Mouse (Mus musculus) MEL-GATA-1-ER (cell line): Measurements from ENCODE around the gene Hist1h3d.
"Not testable (repeated sequence)": the region's sequence is repeated elsewhere in the genome, so short reads cannot be mapped to it uniquely, and the experiment has no call there.

Experiments used
- DNase-seq: peaks from one replicate; pipeline ENCODE4 v3.0.0-alpha.2; 2012; ENCODE audit warnings: low read depth; ENCODE audit errors: extremely low read depth

The Hist1h3d gene

GRCm38 (mm10) chr13:23575271-23575851, at the start of gene Hist1h3d:
Hist1h3d (plus strand) TSS chr13:23575763.
- peak; percentile 95 for DNase-seq

GRCm38 (mm10) chr13:23525901-23526300, 49.7 kb upstream of the Hist1h3d start:
- no peak for DNase-seq

- no peak for DNase-seq
Observed at GRCm38 (mm10) chr13:23526312-23526711, 49.3 kb upstream of the Hist1h3d start.

- no peak for DNase-seq
Observed at GRCm38 (mm10) chr13:23529005-23529404, 46.6 kb upstream of the Hist1h3d start.

- no peak for DNase-seq
Observed at GRCm38 (mm10) chr13:23529480-23530165, 45.9 kb upstream of the Hist1h3d start.

GRCm38 (mm10) chr13:23530181-23530900, 45.2 kb upstream of the Hist1h3d start:
- DNase-seq = no peak

GRCm38 (mm10) chr13:23530901-23531875, 44.4 kb upstream of the Hist1h3d start, which contains the start of gene Hist1h4h:
Hist1h4h (plus strand) TSS chr13:23531050.
- DNase-seq = peak; percentile 95

GRCm38 (mm10) chr13:23532262-23533075, 43.1 kb upstream of the Hist1h3d start:
- DNase-seq = no peak

- DNase-seq = peak; percentile 98
Observed at GRCm38 (mm10) chr13:23533560-23534367, 41.8 kb upstream of the Hist1h3d start, which contains the start of gene Hist1h2af. Hist1h2af (plus strand) TSS chr13:23533906.

GRCm38 (mm10) chr13:23534368-23535131, 41.0 kb upstream of the Hist1h3d start:
- DNase-seq = no peak

- peak; percentile 99 for DNase-seq
Observed at GRCm38 (mm10) chr13:23535137-23536075, 40.2 kb upstream of the Hist1h3d start, which contains the start of gene Hist1h3g. Hist1h3g (plus strand) TSS chr13:23535422.

GRCm38 (mm10) chr13:23536076-23536822, 39.3 kb upstream of the Hist1h3d start:
- no peak for DNase-seq

- DNase-seq = no peak
Observed at GRCm38 (mm10) chr13:23537006-23537710, 38.4 kb upstream of the Hist1h3d start.

GRCm38 (mm10) chr13:23538249-23538648, 37.3 kb upstream of the Hist1h3d start:
- DNase-seq = no peak

GRCm38 (mm10) chr13:23539821-23540220, 35.7 kb upstream of the Hist1h3d start:
- not testable (repeated sequence) for DNase-seq

GRCm38 (mm10) chr13:23541497-23541896, 34.1 kb upstream of the Hist1h3d start:
- no peak for DNase-seq
